Mouse (Mus musculus) regulatory T cell (primary cell): ENCODE measurements around the gene Prrt1.

ENCODE experiments used
- in situ Hi-C: fragments of 300-600 bp; cut with MboI, MseI; formaldehyde crosslinking; loops from one replicate; pipeline ENCODE4 v1.15.1; 2025; ENCODE audit warnings: high pct_unique_total_duplicates

Prrt1 gene

DNA sequence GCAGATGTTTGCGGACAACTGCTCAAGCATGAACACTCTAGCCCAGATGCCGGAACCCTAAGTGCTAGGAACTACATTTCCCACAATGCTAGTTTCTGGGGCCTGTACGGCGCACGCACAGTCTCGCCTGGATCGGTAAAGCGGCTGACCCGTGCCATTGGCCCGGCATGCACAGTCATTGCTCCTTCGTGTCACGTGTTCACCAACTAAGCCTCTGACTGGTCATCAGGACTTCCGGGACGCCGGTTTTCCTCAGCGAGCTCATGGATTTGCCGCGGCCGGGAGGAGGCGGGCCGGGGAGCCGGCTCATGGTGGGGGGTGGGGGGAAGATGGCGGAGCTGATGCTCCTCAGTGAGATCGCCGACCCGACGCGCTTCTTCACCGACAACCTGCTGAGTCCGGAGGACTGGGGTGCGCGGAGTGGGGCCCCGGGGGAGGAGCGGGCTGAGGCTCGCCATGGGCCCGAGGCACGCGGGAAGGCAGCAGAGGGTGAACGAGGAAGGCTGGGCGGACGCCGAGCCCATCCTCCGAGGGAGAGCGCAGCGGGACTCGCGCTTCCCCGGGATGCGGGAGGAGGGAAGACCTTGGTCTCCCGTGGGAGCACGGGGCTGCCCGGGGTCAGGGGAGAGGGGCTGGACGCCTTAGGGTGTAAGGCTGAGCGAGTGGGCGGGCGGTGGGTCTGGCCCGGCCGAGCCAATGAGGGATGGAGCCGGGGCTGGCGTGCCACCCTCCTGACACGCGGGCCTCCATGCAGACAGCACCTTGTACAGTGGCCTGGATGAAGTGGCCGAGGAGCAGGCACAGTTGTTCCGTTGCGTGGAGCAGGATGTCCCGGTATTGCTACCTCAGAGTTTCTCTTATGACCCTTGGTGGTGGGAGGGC, 17.8 kb downstream of the Prrt1 start, which contains the start of gene Atf6b:
Gene Atf6b, plus strand, starts transcription at position 241 of the 882 bp plus-strand sequence.
- in situ Hi-C loops: loop anchor here (10.0 kb wide), 1 partner anchor 612 kb away; the partner anchor contains the start of genes Col11a2, Rxrb and Slc39a7

DNA sequence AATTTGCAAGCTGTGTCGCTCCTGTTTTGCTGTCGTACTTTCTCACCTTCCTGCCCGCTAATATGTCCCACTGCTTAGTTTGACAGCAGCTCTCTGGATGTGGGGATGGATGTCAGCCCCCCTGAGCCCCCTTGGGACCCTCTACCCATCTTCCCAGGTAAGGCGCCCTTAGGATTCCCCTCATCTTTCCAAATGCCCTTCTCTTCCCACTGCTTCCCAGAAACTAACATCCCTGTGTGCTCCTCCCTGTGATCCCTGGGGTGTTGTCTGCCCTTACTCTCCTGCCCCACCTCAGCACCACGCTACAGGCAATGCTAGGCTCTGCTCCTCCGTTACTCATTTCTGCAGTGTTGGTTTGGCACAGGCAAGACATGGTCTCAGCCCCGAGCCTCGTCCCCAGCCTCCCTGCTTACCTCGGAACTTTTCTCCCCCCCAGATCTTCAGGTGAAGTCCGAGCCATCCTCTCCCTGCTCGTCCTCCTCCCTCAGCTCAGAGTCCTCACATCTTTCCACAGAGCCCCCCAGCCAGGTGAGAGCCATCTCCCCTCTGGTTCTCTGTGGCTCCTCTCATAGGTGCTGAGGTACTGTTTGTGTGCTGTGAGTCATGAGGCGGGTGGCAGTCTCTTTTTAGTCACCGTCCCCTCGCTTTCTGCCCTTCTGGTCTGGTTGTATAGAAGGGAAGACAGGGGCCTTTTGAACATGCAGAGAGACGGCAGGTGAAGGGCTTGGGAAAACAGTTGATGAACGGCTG, 19.0 kb downstream of the Prrt1 start:
- in situ Hi-C loops: loop anchor here (10.0 kb wide), 1 partner anchor 614 kb away; the partner anchor contains the start of genes Col11a2, Rxrb and Slc39a7

DNA sequence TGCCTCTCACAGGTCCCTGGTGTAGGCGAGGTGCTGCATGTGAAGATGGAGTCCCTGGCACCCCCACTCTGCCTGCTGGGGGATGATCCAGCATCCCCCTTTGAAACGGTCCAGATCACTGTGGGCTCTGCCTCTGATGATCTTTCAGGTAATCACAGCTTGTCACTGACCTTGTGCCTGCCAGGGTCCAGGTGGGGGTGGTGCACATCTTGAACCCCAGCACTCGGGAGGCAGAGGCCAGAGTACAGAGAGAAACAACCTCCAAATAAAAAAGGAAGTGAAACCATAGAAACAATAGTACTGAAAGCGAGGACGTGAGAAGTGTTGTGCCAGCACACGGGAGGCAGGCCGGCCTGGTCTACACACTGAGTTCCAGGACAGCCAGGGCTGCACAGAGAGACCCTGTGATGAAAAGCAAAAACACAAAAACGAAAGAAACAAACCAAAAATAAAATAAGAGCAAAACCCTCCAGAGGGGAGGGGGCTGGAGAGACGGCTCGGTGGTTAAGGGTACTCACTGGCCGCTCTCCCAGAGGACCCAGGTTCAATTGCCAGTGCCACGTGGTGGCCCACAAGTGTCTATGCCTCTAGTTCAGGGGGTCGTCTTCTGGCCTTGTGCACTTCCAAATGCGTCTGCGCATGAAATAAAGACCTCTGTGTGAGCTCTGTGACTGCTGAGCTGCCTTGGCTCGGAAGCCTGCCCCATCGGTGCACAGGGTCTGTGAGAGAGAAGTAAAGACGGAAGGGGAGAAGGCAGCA, 20.0 kb downstream of the Prrt1 start:
- in situ Hi-C loops: loop anchor here (10.0 kb wide), 1 partner anchor 614 kb away; the partner anchor contains the start of genes Col11a2, Rxrb and Slc39a7

DNA sequence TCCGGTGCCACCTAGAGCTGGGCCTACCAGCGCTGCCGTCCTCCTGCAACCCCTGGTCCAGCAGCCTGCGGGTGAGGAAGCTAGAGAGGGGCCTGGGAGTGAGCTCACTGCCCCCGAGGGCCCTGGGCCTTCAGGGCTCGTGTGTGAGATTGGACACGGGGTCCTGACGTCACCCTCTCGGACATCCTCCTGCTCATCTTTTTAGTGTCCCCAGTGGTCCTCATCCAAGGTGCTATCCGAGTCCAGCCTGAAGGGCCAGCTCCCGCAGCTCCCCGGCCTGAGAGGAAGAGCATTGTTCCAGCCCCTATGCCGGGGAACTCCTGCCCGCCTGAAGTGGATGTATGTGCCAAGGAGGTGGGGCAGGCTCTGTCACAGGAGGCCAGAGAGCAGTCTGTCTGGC, 21.4 kb downstream of the Prrt1 start:
- in situ Hi-C loops: no loop called here

DNA sequence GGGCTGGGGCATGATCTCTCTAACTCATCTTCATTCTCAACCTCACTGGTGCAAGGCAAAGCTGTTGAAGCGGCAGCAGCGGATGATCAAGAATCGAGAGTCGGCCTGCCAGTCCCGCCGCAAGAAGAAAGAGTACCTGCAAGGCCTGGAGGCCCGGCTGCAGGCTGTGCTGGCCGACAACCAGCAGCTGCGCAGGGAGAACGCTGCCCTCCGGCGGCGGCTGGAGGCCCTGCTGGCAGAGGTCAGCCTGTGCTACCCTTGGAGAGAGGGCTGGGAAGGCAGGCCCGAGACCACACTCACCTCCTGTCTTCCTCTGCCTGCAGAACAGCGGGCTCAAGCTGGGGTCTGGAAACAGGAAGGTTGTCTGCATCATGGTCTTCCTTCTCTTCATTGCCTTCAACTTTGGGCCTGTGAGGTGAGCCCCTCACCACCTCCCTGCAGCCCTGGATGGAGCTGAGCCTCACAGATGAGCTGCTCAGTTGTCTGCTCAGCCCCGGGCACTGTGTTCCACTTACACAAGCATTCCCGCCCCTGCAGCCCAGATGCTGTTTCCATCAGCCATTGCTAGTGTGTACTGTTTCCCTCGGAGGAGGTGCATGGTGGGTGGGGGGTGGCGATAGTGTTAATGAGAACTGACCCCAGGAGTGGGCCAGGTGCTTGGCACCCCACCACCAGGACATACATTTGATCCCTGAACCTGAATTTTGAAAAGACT, 22.3 kb downstream of the Prrt1 start:
- in situ Hi-C loops: no loop called here

DNA sequence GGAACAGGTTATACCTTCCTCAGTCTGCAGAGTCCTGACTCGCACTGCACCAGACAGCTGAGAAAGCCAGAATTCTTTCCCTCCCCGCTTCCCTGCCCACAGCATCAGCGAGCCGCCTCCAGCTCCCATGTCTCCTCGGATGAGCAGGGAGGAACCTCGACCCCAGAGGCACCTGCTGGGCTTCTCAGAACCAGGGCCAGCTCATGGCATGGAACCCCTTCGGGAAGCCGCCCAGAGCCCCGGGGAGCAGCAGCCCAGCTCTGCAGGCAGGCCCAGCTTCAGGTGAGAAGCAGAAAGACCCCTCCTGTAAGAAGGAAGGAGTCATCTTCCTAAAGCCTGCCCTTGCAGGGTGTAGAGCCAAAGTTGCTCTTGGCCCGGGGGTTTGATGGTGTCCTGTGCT, 23.2 kb downstream of the Prrt1 start:
- in situ Hi-C loops: no loop called here

DNA sequence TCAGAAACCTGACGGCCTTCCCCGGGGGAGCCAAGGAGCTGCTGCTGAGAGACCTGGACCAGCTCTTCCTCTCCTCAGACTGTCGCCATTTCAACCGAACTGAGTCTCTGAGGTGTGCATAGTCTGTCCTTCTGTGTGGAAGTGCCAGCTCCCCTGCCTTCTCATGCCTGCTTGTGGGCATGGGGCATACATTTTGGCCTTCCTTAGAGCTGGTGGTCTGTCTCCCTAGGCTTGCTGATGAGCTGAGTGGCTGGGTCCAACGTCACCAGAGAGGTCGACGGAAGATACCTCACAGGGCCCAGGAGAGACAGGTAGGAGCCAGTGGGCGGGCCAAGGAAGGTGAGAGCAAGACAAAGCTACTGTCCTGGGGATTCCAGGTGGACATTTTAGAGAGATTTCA, 23.7 kb downstream of the Prrt1 start:
- in situ Hi-C loops: no loop called here

DNA sequence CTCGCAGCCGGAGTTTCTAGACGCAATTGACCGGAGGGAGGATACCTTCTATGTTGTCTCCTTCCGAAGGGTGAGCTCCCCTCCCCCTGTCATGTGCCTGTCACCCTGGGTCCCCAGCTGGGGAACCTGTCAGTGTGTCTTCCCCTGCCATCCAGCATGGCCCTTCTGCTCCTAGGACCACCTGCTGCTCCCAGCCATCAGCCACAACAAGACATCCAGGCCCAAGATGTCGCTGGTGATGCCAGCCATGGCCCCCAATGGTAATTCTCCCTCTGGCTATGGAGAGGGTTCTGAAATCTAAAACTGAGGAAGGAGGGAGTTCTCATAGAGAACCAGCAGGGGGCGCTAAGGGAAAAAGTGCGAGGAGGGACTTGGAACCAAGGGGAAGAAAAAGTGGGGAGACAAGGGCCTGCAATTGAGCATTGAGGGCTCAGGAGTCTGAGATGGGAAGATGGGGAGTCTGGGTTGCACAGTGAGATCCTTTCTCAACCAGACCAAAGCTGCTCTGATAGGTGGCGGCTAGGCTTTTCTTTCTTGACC, 24.5 kb downstream of the Prrt1 start:
- in situ Hi-C loops: no loop called here

DNA sequence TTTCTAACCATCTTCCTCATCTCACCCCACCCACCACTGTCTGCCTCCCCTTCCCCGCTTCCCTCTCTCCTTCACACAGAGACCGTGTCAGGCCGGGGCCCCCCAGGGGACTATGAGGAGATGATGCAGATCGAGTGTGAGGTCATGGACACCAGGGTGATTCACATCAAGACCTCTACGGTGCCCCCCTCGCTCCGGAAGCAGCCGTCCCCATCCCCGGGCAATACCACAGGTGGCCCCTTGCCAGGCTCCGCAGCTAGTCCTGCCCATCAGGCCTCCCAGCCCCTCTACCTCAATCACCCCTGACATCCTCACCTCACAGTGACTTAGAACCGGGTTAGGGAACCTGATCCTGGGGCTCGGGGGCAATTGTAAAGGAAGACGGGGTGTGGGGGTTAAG, 25.1 kb downstream of the Prrt1 start:
- in situ Hi-C loops: no loop called here

DNA sequence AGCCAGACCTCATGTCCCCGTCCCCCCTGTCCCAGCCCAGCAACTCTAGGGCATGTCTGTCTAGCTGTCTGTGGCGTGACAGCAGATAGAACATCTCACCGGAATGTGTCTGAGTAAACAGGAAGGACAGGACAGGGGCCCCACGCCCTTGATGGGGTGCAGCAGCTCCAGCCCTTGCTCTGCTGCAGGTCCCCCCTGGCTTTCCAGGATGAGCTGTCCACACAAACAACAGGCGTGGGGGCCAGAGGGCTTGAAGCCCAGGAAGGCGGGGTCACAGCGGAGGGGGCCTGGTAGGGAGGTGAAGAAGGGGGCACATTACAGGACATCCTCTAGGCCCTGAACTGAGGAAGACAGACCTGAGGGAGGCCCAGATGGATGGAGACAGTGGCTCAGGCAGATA, 25.8 kb downstream of the Prrt1 start:
- in situ Hi-C loops: no loop called here

DNA sequence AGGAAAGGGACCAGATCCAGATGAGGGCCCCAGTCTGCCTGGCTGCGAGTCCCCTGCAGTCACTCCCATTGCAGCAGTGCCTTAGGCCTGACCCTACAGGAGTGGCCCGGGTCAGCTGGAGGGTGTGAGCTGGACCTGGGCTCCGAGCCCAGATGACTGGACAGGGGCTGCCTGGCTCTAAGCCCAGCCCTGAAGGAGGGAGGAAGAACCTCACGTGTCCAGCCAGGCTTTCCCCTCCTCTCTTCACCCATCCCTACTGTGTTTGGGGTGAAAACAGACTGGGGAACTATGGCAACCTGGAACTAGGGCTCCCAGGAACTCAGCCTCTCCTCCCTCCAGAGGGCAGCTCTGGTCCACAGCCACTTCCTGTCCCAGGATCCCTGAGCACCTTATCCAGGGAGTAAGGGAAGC, 26.3 kb downstream of the Prrt1 start:
- in situ Hi-C loops: no loop called here

DNA sequence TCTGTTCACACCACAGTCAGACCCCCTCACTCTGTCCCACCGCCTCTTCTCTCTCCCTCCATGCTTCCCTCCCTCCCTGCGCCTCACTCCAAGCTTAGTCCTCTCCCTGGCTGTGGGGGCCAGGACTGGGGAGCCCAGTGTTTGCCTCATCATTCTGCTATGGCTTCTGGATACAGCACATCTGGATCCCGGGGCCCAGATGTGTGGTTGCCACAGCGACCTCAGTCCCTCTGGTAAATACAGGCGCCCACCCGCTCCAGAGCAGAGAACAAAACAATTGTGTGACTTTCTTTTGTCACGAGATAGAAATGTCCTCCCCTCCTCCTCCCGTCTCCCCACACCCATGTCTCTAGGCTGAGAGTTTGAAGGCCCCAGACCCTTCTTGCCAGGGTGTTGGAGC, 27.3 kb downstream of the Prrt1 start:
- in situ Hi-C loops: no loop called here

DNA sequence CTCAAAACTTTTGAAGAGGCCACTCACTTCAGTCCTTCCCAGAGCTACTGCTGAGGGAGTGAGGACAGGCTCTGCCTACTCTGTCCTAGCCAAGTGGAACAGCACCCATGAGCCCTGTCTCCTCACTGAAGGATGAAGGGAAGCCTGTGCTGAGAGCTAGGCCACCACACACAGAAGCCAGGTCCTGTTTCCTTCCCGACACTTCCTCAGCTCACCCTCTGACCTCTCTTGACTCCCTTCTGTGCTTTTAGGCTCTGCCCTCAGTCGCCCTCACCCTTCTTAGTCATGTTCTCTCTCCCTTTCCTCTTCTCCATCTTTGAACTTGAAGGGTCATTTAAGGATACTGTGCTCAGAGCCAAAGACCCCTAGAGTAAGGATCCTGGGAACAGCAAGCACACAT, 27.9 kb downstream of the Prrt1 start:
- in situ Hi-C loops: no loop called here

DNA sequence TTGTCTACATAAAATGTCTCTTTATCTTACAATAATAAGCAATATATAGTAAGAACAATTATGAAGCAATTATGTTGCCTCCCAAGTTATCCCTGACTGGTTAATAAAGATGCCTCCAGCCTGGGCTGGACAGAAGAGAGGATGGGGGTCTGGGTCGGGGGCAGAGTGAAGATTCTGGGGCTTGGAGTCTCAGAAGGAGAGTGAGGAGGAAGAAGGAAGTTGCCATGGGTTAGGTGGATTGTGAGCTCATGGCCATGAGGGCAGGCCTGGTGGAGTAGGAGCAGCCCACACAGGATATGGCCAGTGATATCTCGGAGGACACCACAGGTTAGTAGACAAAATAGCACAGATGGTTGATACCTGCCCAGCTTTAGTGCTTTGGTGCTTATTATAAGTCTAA, 28.8 kb downstream of the Prrt1 start:
- in situ Hi-C loops: no loop called here

DNA sequence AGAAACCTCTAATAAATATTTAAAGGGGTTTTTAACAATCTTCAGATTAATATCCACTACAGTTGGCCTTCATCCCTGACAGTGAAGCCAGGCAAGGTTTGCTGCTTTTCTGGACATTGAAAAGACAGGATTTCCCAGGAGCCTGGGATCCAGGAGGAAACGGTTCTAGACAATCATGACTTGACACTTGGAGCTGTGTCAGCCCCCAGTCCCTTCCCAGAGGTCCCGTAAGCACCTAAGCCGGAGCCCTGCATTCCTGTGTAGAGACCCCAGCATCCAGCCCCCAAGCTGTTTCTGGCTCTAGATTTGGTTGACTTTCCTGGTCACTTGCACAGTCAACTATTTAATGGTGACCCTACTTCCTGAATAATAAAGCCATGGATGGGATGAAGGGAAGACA, 29.3 kb downstream of the Prrt1 start:
- in situ Hi-C loops: no loop called here

DNA sequence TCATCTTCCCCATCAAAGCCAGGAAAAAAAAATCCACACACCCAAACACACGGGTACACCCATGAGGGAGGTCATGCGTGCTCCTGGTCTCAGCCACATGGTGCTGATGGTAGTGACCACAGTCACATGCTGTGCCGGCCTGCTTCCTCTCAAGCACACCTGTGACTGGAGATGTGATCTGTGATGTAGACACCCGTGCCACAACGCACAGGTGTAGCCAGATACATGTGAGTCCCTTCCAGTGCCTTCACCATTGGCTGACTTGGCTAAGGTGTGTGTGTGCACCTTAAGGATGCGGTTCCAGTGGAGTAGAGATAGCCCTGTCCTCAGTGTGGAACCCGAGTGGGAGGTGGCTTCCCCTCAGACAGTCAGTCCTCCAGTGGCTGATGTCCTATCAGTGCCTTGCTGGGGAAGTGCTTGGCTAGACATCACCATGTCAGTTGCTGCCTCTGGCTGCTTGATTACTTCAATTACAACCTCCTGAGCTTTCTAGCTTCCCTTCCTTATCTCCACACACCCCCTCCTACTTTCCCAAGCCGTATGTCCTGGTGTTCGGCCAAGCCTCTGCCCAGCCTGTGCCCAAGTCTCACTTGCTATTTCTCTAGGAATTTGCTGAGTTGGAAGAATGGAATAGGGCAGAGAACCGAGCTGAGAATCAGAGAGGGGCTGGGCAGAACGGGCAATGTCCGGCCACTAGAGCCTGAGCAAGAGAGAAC, 30.0 kb downstream of the Prrt1 start:
- in situ Hi-C loops: no loop called here

DNA sequence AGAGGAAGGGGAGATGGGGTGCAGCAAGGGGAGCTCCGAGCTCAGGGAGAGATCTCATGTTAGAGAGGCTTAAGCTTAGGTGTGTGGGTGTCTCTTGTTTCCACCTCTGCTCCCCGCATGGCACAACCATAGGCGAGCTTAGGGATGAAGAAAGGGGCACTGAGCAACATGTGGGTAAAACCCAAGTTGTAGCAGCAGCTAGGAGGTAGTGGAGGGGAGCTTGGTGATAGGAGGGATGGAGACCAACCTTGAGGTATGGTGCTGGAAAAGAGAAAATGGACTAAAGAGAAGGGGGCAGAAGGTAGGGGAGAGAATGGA, 30.5 kb downstream of the Prrt1 start:
- in situ Hi-C loops: loop anchor here (5.0 kb wide), 1 partner anchor 48 kb away; no protein-coding TSS in a partner anchor

DNA sequence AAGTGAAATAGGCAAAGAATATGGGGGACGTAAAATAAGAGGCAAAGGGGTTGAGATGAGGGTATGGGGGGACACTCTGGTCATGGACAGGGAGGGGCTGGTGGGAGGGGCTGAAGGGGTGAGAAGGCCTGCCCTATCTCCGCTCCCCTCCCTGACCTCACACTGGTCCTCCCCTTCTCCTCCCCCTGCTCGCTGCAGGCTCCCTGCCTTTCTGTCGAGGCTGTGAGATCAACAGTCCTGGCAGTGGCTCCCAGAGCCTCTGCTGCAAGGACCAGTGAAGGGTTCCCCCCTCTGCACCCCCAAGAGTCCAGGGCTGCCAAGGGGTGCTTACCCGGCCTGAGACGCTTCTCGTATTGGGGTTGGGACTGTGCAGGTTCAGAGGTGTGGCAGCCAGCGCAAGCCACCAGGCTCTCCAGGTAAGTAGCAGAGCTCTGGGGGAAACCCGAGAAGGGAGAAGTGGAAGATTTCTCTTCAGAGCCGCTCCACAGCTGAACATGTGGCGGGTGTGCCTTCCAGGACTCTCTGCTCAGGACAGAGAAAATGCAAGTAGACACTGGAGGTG, 31.0 kb downstream of the Prrt1 start:
- in situ Hi-C loops: loop anchor here (5.0 kb wide), 1 partner anchor 48 kb away; no protein-coding TSS in a partner anchor

DNA sequence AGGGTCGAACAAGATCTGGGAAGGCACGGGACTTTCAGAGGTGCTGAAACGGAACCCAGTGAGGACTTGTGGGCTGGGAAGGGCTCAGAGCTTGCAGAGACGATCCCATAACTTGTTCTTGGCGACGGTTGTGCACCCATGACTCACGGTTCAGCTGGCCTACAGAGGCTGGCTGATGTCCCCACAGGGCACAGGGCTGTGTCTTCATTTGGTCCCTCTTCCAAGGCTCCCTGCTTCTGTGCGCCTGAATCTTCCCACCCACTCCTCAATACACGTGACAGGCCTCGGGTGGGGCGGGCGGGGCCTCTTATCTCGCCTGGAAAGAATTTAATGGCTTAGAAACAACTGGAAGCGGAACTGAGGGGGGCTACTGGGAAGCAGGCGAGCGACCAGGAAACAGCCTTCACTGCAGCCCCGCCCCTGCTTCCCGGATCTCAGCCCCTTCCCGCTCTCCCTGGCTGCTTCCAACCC, 31.8 kb downstream of the Prrt1 start:
- in situ Hi-C loops: loop anchor here (5.0 kb wide), 1 partner anchor 49 kb away; no protein-coding TSS in a partner anchor

DNA sequence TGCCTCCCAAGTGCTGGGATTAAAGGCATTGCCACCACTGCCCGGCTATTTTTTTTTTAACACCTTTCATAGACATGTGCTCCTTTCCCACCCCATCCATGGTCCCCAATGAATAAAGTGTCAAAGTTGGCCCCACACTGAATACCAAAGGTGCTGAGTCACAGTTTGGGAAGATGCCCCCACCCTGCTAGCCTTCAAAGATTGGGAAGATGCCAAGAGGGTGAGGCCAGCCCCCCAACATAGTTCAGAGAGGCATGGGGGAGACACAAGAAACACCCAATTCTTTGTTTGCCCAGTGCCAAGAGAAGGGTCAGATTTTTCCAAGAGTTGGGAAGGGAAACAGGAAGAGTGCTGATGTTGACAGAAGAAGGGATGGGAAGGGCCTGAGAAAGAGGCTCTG, 33.1 kb downstream of the Prrt1 start:
- in situ Hi-C loops: loop anchor here (5.0 kb wide), 1 partner anchor 50 kb away; no protein-coding TSS in a partner anchor
